Mouse (Mus musculus) kidney, postnatal 0 days (tissue): ENCODE measurements around the gene Tmprss7. TPM values are rescaled to one million over a fixed set of nuclear protein-coding genes. Genes with fewer than 3 reads are reported as not detected.

Source experiments
- ATAC-seq: fragments of 200-750 bp; cut with Nextera tagmentation; replicated peaks from 2 replicates; pipeline ENCODE4 v1.8.0; 2017; ENCODE audit warnings: low read depth, moderate number of reproducible peaks, moderate TSS enrichment, moderate library complexity; ENCODE audit not compliant: low FRiP score
- DNase-seq: peaks from one replicate; pipeline ENCODE4 v3.0.0-alpha.2; 2016; ENCODE audit warnings: low spot score
- H3K27ac ChIP-seq: fragments of 300-500 bp; sonication (generic); 2 replicates; pipeline ENCODE4 v1.5.1; 2014; ENCODE audit warnings: mild to moderate bottlenecking
- H3K27me3 ChIP-seq: fragments of 300-500 bp; sonication (generic); 2 replicates; pipeline ENCODE4 v1.6.1; 2014; ENCODE audit warnings: low read length, mixed read lengths; ENCODE audit not compliant: insufficient read depth
- H3K36me3 ChIP-seq: fragments of 300-500 bp; sonication (generic); 2 replicates; pipeline ENCODE4 v1.6.1; 2014; ENCODE audit warnings: low read length, mixed read lengths; ENCODE audit not compliant: insufficient read depth
- H3K4me1 ChIP-seq: fragments of 300-500 bp; sonication (generic); replicated peaks from 2 replicates; pipeline ENCODE4 v1.6.1; 2014; ENCODE audit warnings: antibody characterized with exemption, low read length, mixed read lengths; ENCODE audit not compliant: insufficient read depth
- H3K4me2 ChIP-seq: fragments of 300-500 bp; sonication (generic); 2 replicates; pipeline ENCODE4 v1.6.1; 2014; ENCODE audit warnings: mild to moderate bottlenecking, low read length, moderate library complexity, mixed read lengths
- H3K4me3 ChIP-seq: fragments of 300-500 bp; sonication (generic); replicated peaks from 2 replicates; pipeline ENCODE4 v1.5.1; 2014; ENCODE audit warnings: low read depth, low read length
- H3K9ac ChIP-seq: fragments of 300-500 bp; sonication (generic); 2 replicates; pipeline ENCODE4 v1.6.1; 2014; ENCODE audit warnings: low read depth, low read length
- H3K9me3 ChIP-seq: fragments of 300-500 bp; sonication (generic); replicated peaks from 2 replicates; pipeline ENCODE4 v1.6.1; 2016; ENCODE audit warnings: low read length, inconsistent platforms, mixed read lengths
- CTCF ChIP-seq: IDR thresholded peaks from 2 replicates; pipeline ENCODE4 v1.5.1; 2016; ENCODE audit warnings: antibody characterized with exemption, low read depth, mild to moderate bottlenecking, moderate library complexity
- WGBS: fragments of 180-500 bp; shearing (Covaris S2); extraction: QIAGEN DNeasy Blood & Tissue Kit; methylation state at CpG from one replicate; pipeline ENCODE4 v1.1.7; 2014; 5-methylcytosine and 5-hydroxymethylcytosine counted together
- polyA plus RNA-seq: library from polyadenylated mRNA; unstranded; fragments of >200 nt; fragmentation: Nextera tagmentation; extraction: Ambion mirVana; gene quantifications from 2 replicates; pipeline ENCODE4 v1.2.1, GENCODE M21; 2015

Tmprss7 gene
- polyA plus RNA-seq, 1 experiment from 2014 or later = 0.21 TPM

DNA sequence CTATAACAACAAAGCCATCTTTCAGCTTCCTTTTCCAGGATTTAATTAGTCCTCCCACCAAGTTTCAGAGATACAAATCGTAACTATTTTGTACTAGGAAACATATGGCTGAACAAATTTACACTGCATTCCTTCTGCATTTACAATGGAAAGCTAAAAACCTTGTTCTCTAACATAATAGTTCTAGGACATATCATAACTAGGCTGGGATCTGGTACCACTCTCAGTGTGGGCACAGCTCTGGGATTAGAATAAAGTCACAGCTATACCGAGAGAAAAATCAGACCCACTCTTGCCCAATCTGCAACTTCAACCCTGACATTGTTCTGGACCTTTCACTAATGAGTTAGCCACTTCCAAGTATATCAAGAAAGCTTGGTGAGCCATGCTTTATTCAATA lies 57.6 kb downstream of the Tmprss7 start:
- Histone ChIP-seq H3K9ac (no peak overlapping the region), H3K4me1 (no peaks in the 10 kb centered on the region), H3K27me3 (no peaks in the 10 kb centered on the region), H3K4me3 (no peak overlapping the region), H3K36me3 (no peaks in the 10 kb centered on the region), H3K27ac (no peak overlapping the region), H3K4me2 (no peak overlapping the region), H3K9me3 (no peaks in the 10 kb centered on the region)
- WGBS = 83% methylated on average over 2 of the region's 2 CpGs
- DNase-seq = no peak
- ATAC-seq = no peak
- no peak for TF ChIP-seq CTCF

- Histone ChIP-seq H3K4me2 (no peak overlapping the region), H3K9ac (no peak overlapping the region), H3K27me3 (no peaks in the 10 kb centered on the region), H3K27ac (no peak overlapping the region), H3K4me1 (no peaks in the 10 kb centered on the region), H3K36me3 (no peaks in the 10 kb centered on the region), H3K9me3 (no peaks in the 10 kb centered on the region), H3K4me3 (no peak overlapping the region)
- ATAC-seq = no peak
- WGBS = 32% methylated on average over 4 of the region's 4 CpGs
- TF ChIP-seq CTCF = no peak
- DNase-seq = no peak
Observed at GRCm38 (mm10) chr16:45632420-45632819, 61.0 kb downstream of the Tmprss7 start.

DNA sequence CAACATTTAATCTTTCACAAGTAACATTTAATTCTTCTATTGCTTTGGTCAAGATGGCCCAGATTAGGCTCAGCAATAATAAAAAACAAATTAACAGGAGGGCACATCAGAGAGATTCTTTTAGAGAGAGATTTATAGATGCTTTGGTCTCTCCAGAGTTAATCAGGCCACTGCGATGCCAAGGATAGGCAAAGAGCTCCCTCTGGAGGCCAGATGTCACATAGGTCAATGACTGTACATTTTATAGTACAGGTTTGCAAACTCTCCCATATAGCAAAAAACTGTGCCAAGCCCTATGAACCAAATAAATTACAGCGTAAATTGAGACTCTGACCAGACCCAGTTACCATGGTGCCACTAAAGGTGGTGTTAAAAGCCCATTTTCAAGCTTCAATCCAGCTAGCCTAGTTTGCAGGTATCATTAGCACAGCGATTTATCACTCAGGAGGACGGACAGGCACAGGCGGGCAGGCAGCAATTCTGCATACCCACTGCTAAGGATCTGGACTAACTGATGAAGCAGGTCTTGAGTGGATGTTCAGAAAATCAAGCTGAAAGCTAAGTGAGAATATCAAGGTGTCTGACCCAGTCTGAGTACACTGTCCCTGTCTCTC lies 63.0 kb downstream of the Tmprss7 start:
- Histone ChIP-seq H3K27me3 (no peaks in the 10 kb centered on the region), H3K4me3 (no peak overlapping the region), H3K9ac (no peak overlapping the region), H3K27ac (no peak overlapping the region), H3K4me1 (no peaks in the 10 kb centered on the region), H3K36me3 (no peaks in the 10 kb centered on the region), H3K4me2 (no peak overlapping the region), H3K9me3 (no peaks in the 10 kb centered on the region)
- ATAC-seq (no peak), DNase-seq (peak; percentile 87)
- peak; percentile 88 for TF ChIP-seq CTCF
- 48% methylated on average over 5 of the region's 5 CpGs for WGBS

DNA sequence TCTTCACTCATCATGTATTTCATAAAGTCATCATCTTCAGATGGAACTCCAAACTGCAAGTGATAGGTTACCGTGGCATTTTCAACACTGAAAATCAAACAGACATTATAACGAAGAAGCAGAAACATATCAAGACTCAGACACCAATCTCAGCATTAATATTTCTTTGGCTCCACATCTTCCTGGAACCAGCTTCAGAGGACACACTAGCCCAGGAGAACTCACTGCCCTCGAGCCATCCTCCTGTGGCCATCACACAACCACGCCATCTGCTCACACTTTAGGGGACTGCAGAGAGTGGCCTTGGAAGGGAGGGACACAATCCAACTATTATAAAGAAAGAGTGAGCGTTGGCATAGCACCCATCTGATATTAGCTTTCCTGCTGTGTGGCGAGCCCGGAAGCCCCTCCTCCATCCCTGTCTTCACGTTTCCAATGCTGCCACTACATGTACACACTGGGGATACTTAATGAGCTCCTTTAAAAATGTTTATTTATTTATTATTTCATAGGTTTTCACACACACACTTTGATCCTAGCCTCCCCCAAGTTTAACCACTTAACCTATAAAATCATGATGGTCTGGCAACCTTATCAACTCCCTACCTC lies 63.9 kb downstream of the Tmprss7 start:
- TF ChIP-seq CTCF = no peak
- Histone ChIP-seq H3K27me3 (no peaks in the 10 kb centered on the region), H3K4me1 (no peaks in the 10 kb centered on the region), H3K4me2 (no peak overlapping the region), H3K27ac (no peak overlapping the region), H3K36me3 (no peaks in the 10 kb centered on the region), H3K9me3 (no peaks in the 10 kb centered on the region), H3K4me3 (no peak overlapping the region), H3K9ac (no peak overlapping the region)
- 71% methylated on average over 8 of the region's 8 CpGs for WGBS
- DNase-seq (no peak), ATAC-seq (no peak)

DNA sequence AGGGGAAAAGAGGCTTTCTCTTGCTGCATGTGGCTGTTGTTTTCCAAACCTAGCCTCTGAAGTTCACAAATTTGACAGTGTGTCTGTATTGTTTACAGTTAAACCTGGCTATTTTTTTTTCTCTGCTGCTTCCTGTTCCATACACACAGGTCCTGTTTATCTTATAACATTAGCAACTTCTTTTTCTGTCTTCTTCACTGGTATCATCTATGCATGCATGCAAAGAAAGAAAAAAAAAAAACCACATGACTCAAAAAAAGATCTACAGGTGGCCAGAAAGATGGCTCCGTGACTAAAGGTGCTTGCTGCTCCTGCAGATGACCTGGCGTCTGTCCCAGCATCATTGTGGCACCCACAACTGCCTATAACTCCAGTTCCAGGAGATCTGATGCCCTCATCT lies 68.1 kb downstream of the Tmprss7 start:
- TF ChIP-seq CTCF = no peak
- H3K9me3 ChIP-seq = no peaks in the 10 kb centered on the region
- no peak overlapping the region for H3K27ac ChIP-seq
- 79% methylated on average over 2 of the region's 2 CpGs for whole genome bisulfite sequencing
- no peak overlapping the region for H3K4me2 ChIP-seq
- H3K4me1 ChIP-seq = no peaks in the 10 kb centered on the region
- ATAC-seq = no peak
- H3K27me3 ChIP-seq = no peaks in the 10 kb centered on the region
- H3K9ac ChIP-seq = no peak overlapping the region
- DNase-seq = no peak
- no peak overlapping the region for H3K4me3 ChIP-seq
- H3K36me3 ChIP-seq = no peaks in the 10 kb centered on the region

DNA sequence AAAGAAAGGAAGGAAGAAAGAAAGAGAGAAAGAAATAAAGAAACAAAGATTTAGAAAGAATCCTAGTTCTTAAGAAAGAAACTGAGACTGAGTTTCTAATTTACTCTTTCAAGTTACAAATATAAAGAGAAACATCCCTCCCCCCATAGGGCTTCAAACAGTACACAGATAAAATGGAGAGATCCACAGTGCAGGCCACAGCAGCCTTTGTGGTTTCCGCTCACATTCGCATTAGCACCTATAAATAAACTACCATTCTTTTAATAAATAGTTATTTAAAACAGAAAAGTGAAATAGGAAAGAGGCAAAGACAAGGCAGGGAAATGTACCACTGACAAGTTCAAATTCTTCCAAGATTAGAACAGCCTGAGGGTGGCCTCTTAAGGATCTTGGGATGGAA lies 68.7 kb downstream of the Tmprss7 start:
- ATAC-seq = no peak
- Histone ChIP-seq H3K4me3 (no peak overlapping the region), H3K4me2 (no peak overlapping the region), H3K27ac (no peak overlapping the region), H3K36me3 (no peaks in the 10 kb centered on the region), H3K27me3 (no peaks in the 10 kb centered on the region), H3K9me3 (no peaks in the 10 kb centered on the region), H3K4me1 (no peaks in the 10 kb centered on the region), H3K9ac (no peak overlapping the region)
- TF ChIP-seq CTCF = no peak
- peak; percentile 1 for DNase-seq
- 74% methylated on average over 2 of the region's 2 CpGs for WGBS

DNA sequence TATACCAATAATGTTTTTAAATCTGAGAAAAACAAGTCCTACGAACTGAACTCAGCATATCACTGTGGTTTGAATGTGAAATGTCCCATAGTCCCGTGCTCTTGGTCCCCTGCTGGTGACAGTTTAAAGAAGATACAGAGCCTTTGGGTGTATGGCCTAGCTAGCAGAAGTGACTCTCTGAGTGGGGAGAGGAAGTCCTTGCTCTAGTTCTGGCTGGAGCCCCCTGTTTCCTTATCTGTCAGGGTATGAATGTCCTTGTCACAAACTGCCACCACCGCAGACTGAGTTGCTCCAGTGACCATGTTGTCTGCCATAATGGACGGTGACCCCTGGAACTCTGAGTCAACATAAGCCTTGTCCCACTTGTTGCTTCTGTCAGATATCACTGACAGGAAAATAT lies 70.2 kb downstream of the Tmprss7 start:
- H3K9ac ChIP-seq = no peak overlapping the region
- no peak overlapping the region for H3K27ac ChIP-seq
- H3K4me1 ChIP-seq = no peaks in the 10 kb centered on the region
- no peaks in the 10 kb centered on the region for H3K36me3 ChIP-seq
- 86% methylated on average over 4 of the region's 4 CpGs for WGBS
- ATAC-seq (no peak), DNase-seq (no peak)
- no peak overlapping the region for H3K4me2 ChIP-seq
- no peak for TF ChIP-seq CTCF
- no peaks in the 10 kb centered on the region for H3K9me3 ChIP-seq
- H3K27me3 ChIP-seq = no peaks in the 10 kb centered on the region
- H3K4me3 ChIP-seq = no peak overlapping the region
